Mouse (Mus musculus) megakaryocyte, embryonic 14.5 days (primary cell): Measurements from ENCODE around the gene Zbtb5.

ENCODE experiments used
- FLI1 ChIP-seq: IDR thresholded peaks from 2 replicates; pipeline ENCODE4 v1.6.1; 2012; ENCODE audit warnings: low read length, inconsistent platforms, mixed read lengths
- GATA1 ChIP-seq: IDR thresholded peaks from 3 replicates; pipeline ENCODE4 v1.6.1; 2012; ENCODE audit warnings: mixed read lengths, low read length, inconsistent platforms, borderline replicate concordance

- TF ChIP-seq GATA1: no peak
- no peak for TF ChIP-seq FLI1
These were observed 22.7 kb upstream of the Zbtb5 start for GRCm38 (mm10) chr4:45034693-45035628.
